Mouse (Mus musculus) stomach, embryonic 14.5 days (tissue): ENCODE measurements at regions not wholly inside any gene's neighbourhood (a gene's known extent, or its start where the extent isn't known, plus 50 kb on each side); places are given as distances from the start of the nearest gene placed in this dataset.
"Not testable (repeated sequence)": the region's sequence is repeated elsewhere in the genome, so short reads cannot be mapped to it uniquely, and the experiment has no call there.

ENCODE experiments used
- ATAC-seq: fragments of 200-750 bp; cut with Nextera tagmentation; 2 replicates; pipeline ENCODE4 v1.8.0; 2017; ENCODE audit warnings: low read depth, moderate TSS enrichment; ENCODE audit not compliant: insufficient number of reproducible peaks, insufficient read depth, low FRiP score
- H3K27ac ChIP-seq: fragments of 300-500 bp; sonication (generic); 2 replicates; pipeline ENCODE4 v1.5.1; 2014; ENCODE audit warnings: mild to moderate bottlenecking, low read length, moderate library complexity, mixed read lengths
- H3K27me3 ChIP-seq: fragments of 300-500 bp; sonication (generic); 2 replicates; pipeline ENCODE4 v1.6.1; 2014; ENCODE audit warnings: low read length, control low read depth, mixed read lengths; ENCODE audit not compliant: control insufficient read depth, insufficient read depth
- H3K36me3 ChIP-seq: fragments of 300-500 bp; sonication (generic); 2 replicates; pipeline ENCODE4 v1.6.1; 2014; ENCODE audit warnings: mild to moderate bottlenecking, control low read depth, low read length, moderate library complexity, mixed read lengths; ENCODE audit not compliant: control insufficient read depth, insufficient read depth
- H3K4me1 ChIP-seq: fragments of 300-500 bp; sonication (generic); 2 replicates; pipeline ENCODE4 v1.6.1; 2014; ENCODE audit warnings: low read length, control low read depth, mixed read lengths; ENCODE audit not compliant: control insufficient read depth, insufficient read depth
- H3K4me2 ChIP-seq: fragments of 300-500 bp; sonication (generic); replicated peaks from 2 replicates; pipeline ENCODE4 v1.6.1; 2014; ENCODE audit warnings: low read depth, low read length, control low read depth
- H3K4me3 ChIP-seq: fragments of 300-500 bp; sonication (generic); 2 replicates; pipeline ENCODE4 v1.5.1; 2014; ENCODE audit warnings: low read depth, low read length, control low read depth
- H3K9ac ChIP-seq: fragments of 300-500 bp; sonication (generic); replicated peaks from 2 replicates; pipeline ENCODE4 v1.6.1; 2014; ENCODE audit warnings: low read depth, mild to moderate bottlenecking, control low read depth, low read length, moderate library complexity, mixed read lengths
- H3K9me3 ChIP-seq: fragments of 300-500 bp; sonication (generic); 2 replicates; pipeline ENCODE4 v1.6.1; 2016; ENCODE audit warnings: low read depth, low read length, control low read depth; ENCODE audit not compliant: control insufficient read depth
- WGBS: fragments of 180-500 bp; shearing (Covaris S2); extraction: QIAGEN DNeasy Blood & Tissue Kit; methylation state at CpG from one replicate; pipeline ENCODE4 v1.1.7; 2014; 5-methylcytosine and 5-hydroxymethylcytosine counted together

DNA sequence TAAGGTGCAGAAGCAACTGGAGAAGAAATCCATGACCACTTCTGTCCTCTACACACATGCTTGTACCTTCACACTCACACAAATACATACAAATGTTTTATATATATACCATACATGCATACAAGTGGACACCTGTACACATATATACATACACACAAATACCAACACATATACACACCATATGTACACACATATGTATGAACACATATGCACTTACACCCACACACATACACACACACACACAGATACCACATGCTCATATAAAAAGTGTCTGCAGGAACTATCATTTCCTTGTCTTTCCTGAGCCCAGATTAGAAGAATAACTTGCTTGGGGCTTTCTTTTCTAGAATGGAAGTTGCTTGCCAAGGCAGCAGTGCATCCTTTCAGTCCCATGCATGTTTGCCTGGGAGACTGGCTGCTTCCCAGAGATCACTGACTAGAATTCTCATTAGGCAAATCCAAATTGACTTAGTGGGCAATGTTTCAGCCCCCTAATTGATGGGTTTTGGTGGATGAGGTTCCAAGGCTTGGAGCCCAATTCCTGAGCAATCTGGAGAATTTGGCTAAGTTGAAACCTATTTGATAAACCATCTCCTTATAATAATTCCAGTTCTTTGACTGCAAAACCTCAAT lies 169.2 kb upstream of the Hddc2 start:
- Histone ChIP-seq H3K27me3 (no peaks in the 10 kb centered on the region), H3K4me2 (no peak overlapping the region), H3K9me3 (no peaks in the 10 kb centered on the region), H3K9ac (no peak overlapping the region), H3K4me3 (no peak overlapping the region), H3K4me1 (no peaks in the 10 kb centered on the region), H3K27ac (no peak overlapping the region), H3K36me3 (no peaks in the 10 kb centered on the region)
- no peak for ATAC-seq

DNA sequence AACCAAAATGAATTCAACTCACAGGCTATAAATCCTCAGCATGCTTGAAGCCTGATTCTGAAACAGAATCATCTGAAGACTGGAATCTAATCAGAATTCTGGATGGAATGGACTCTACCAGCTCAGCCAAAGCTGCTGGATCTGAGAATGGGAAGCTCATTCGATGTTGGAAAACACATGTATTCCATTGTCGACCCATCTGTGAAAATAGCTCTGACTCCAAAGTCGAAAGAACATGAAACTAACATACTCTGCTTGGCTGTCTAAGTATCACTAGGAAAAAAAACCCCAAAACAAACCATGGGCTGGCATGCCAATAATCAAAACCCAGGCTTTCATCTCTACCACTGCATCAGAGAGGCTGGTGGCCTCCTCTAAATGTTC lies 168.7 kb upstream of the Hddc2 start:
- no peak for ATAC-seq

DNA sequence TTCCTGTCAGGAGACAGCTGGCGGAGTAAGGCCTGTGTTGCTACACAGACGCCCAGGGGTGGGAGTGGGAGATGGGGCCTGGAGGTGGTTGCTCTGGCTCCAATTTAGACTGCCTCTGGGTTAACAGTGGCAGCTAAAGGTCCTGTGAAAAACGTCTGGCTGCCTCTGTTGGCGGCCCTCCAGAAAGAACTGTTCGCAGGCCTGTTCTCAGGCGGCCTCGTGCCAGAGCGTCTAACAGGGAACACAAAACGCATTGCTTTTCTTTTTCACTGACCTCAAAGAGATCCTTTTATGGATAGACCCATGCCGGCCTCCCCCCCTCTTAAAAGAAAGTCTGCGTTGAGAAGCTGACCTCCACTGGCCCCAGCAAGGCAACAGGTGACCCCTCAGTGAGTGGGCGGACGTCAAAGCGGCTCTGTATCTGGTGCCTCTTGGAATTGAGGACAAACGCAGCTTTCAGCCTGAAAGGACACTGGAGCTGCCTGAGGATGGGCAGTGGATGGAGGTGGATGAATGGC lies 140.0 kb upstream of the Hddc2 start:
- ATAC-seq, result peak; percentile 86
- Histone ChIP-seq H3K36me3 (no peaks in the 10 kb centered on the region), H3K9me3 (no peaks in the 10 kb centered on the region), H3K4me1 (no peaks in the 10 kb centered on the region), H3K9ac (no peak overlapping the region), H3K4me2 (no peak overlapping the region), H3K27ac (peak overlapping the region; percentile 6; the same call in 1 of the 2 replicates), H3K4me3 (no peak overlapping the region), H3K27me3 (no peaks in the 10 kb centered on the region)
- 35% methylated on average over 15 of the region's 15 CpGs for WGBS

More for the DNA sequence above, 168.7 kb upstream of the Hddc2 start:
- H3K27me3 ChIP-seq, result no peaks in the 10 kb centered on the region
- H3K4me2 ChIP-seq, result no peak overlapping the region
- H3K4me1 ChIP-seq, result no peaks in the 10 kb centered on the region
- 89% methylated on average over 3 of the region's 3 CpGs for WGBS
- H3K36me3 ChIP-seq, result no peaks in the 10 kb centered on the region
- no peak overlapping the region for H3K9ac ChIP-seq
- no peak overlapping the region for H3K27ac ChIP-seq
- H3K9me3 ChIP-seq, result no peaks in the 10 kb centered on the region
- no peak overlapping the region for H3K4me3 ChIP-seq

DNA sequence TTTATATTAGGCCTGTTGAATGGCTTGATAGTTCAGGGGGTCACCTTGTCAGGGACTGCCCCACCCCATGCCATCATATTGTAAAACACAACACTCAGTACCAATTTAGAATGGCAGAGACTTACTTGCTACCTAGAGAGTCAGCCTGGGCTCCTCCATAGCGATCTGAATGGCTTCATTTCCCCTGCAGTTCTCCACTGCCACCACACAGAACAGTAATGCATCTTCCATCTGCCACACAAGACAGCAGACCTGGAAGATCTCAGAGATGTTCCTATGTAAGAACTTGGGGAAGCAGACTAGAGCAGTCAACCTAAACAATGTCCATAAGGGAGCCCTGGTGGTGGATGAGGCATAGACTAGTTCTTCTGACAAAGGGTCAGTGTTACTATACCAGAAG lies 123.6 kb upstream of the Hddc2 start:
- WGBS, result 10% methylated on average over 1 of the region's 1 CpGs

DNA sequence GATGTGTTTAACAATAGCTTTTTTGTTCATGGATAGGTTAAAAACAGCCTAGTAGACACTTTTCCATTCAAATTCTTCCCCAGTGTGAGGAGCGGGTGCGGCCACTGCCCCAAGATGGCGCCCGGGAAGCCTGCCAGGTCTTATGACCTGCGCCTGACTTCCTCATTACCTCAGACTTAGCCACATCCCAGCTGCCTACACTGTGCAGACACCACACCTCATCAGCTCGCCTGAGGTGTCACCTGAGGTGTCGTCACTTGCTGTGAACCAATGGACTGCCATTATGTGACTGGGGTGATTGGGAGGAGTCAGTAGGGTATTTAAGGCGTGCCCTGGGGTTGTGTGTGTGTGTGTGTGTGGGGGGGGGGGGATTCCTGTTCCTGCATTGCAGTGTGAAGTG lies 101.0 kb upstream of the Hddc2 start:
- not testable (repeated sequence) for H3K4me2 ChIP-seq, ATAC-seq, H3K9ac ChIP-seq, H3K9me3 ChIP-seq, H3K4me3 ChIP-seq, H3K27ac ChIP-seq, H3K36me3 ChIP-seq, H3K27me3 ChIP-seq, H3K4me1 ChIP-seq
- 92% methylated on average over 8 of the region's 8 CpGs for WGBS

More for the DNA sequence above, 123.6 kb upstream of the Hddc2 start:
- ATAC-seq, result 0 out of 2 replicates have a peak, but pooled peaks have one; percentile 33
- H3K4me2 ChIP-seq, result no peak overlapping the region
- H3K9me3 ChIP-seq, result no peaks in the 10 kb centered on the region
- H3K27ac ChIP-seq, result no peak overlapping the region
- no peaks in the 10 kb centered on the region for H3K36me3 ChIP-seq
- no peaks in the 10 kb centered on the region for H3K27me3 ChIP-seq
- no peak overlapping the region for H3K9ac ChIP-seq
- H3K4me1 ChIP-seq, result no peaks in the 10 kb centered on the region
- H3K4me3 ChIP-seq, result no peak overlapping the region

DNA sequence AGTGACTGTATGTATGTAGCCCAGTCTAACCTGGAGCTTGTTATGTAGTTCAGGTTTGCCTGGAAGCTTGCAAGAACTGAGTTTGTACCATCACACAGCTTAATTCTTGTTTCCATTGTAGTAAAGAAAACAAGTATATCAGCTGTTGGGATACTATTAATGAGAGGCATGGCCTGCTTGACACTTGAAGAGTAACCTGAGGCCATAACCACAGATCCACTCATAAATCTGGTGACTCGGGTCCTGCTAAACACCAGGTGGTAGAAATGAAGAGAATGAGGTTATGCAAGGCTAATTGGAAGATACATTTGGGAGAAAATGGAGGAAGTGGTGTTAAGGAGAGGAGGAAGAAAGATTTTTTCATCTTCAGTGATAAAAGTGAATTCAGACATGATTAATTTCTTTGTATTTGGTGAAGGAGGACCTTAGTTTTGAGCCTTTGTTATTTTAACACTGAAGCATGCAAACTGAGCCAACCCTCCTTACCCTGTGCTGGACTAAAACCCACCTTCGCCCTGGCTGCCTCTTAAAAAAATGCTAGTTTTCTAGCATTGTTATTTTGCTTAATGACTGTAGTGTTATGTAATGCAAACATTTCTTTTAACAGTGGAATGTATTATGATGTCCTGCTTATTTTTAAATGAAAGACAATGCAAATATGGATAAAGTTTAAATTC lies 100.3 kb upstream of the Hddc2 start:
- H3K4me1 ChIP-seq, result no peaks in the 10 kb centered on the region
- no peak overlapping the region for H3K27ac ChIP-seq
- no peaks in the 10 kb centered on the region for H3K9me3 ChIP-seq
- no peak for ATAC-seq
- H3K36me3 ChIP-seq, result no peaks in the 10 kb centered on the region
- no peak overlapping the region for H3K9ac ChIP-seq
- no peak overlapping the region for H3K4me3 ChIP-seq
- H3K4me2 ChIP-seq, result no peak overlapping the region
- WGBS, result 78% methylated on average over 2 of the region's 2 CpGs
- no peaks in the 10 kb centered on the region for H3K27me3 ChIP-seq

DNA sequence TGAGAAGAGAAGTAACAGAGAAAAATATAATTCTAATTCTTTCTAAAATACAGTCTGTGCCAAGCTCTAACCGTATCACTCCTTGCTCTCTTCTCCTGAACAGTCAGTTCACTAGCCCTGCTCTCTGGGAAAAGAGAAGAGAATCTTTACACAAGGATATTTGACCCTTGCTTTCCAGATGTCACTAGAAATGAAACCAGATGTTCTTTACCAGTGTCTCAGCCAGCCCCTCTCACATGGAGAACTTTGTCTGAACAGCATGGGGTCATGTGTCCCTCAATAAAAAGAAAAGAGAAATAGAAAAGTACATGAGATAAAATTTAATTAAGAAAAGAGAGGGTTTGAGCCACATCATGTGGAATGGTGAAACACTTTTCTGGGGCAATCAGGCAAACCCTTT lies 91.3 kb upstream of the Hddc2 start:
- Histone ChIP-seq H3K9me3 (no peaks in the 10 kb centered on the region), H3K9ac (no peak overlapping the region), H3K36me3 (no peaks in the 10 kb centered on the region), H3K4me3 (no peak overlapping the region), H3K4me2 (no peak overlapping the region), H3K27me3 (no peaks in the 10 kb centered on the region), H3K27ac (no peak overlapping the region), H3K4me1 (no peaks in the 10 kb centered on the region)
- ATAC-seq, result no peak
- WGBS, result 41% methylated on average over 1 of the region's 1 CpGs

DNA sequence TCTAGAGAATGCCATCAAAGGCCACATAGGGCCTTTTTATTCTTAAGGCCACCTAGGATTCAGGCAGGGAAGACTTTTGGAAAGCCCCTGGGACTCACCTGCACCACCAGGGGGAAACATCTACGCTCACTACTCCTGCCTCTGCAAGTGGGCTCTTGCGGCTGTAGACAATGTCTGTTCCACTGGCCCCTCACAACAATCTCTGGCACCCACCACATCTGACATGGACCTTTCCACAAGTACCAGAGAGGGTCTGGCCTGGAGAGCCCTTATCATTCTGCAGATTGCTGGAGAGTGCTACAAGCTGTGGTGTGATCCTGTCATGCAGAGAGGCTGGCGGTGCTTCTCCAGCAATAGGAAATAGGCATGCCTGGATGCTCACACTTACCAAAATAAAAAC lies 84.1 kb upstream of the Hddc2 start:
- H3K4me2 ChIP-seq, result no peak overlapping the region
- no peaks in the 10 kb centered on the region for H3K4me1 ChIP-seq
- no peaks in the 10 kb centered on the region for H3K36me3 ChIP-seq
- no peak for ATAC-seq
- H3K4me3 ChIP-seq, result no peak overlapping the region
- H3K9me3 ChIP-seq, result no peaks in the 10 kb centered on the region
- 94% methylated on average over 3 of the region's 3 CpGs for WGBS
- H3K27ac ChIP-seq, result no peak overlapping the region
- no peaks in the 10 kb centered on the region for H3K27me3 ChIP-seq
- H3K9ac ChIP-seq, result no peak overlapping the region
